Mouse (Mus musculus) brain, embryonic 14.5 days (tissue): ENCODE results near the gene Gm49361.

Source experiments
- CTCF ChIP-seq: fragments of 200-500 bp; IDR thresholded peaks from 2 replicates; pipeline ENCODE4 v1.5.1; 2012; ENCODE audit warnings: inconsistent platforms, mild to moderate bottlenecking, moderate library complexity, borderline replicate concordance; ENCODE audit not compliant: insufficient read depth, insufficient read length; ENCODE audit errors: extremely low read depth
- POLR2A ChIP-seq: fragments of 200-500 bp; IDR thresholded peaks from 2 replicates; pipeline ENCODE4 v1.6.1; 2012; ENCODE audit warnings: mild to moderate bottlenecking, inconsistent platforms, borderline replicate concordance; ENCODE audit not compliant: poor library complexity, insufficient read depth, insufficient read length, severe bottlenecking; ENCODE audit errors: extremely low read depth

DNA sequence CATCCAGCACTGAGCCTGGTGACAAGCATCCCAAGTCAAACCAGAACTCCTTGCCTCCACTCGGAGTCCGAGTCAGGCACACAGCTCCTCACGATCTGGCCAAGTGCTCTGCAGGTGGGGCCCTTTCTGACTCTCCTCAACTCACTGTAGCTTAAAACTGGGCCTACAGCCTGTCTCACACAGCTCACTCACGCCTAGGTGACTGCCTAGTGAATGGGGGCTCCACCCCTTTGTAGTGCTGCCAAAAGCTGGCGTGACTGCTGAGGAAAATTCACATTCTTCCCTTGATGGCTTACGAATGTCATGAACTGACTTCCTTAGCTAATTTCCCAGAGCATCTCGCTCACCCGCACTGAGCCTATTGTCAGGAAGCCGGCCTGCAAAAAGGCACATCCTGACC is 15.4 kb downstream of the Gm49361 start:
- no peak for TF ChIP-seq POLR2A
- no peak for TF ChIP-seq CTCF
